Comparison of ENCODE assay signal across 38 mouse cellular contexts in the genomic region with DNA sequence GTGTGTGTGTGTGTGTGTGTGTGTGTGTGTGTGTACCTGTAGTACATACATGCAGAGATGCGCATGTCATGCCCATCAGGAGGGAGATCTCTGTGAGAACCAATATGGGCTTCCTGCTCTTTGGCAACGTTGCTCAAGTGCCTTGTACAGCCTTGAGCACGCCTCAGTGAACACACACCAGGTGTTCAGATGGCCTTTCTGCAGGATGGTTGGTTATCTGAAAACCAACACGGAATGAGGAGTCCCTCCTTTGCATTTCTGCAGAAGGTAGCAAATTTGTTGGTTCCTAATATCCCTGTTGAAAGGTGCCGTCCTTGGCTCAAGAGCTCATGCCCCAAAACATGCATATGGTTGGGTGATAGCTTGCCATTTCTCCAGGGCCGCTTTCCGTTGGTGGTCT. TPM values are rescaled to one million over a fixed set of nuclear protein-coding genes. Genes with fewer than 3 reads are reported as not detected.
"Had no signal": no experiment of that assay in that cellular context is flagged by ENCODE, and none has a peak within 500 bp of the region (broad histone marks: within the 10 kb centered on the region; RNA-seq: fewer than 3 reads in every experiment).

No protein-coding gene starts in this region.

- ATAC-seq: hindbrain, embryonic 16.5 days; inflammation-experienced regulatory T-cells, adult 6 months; intestine, embryonic 15.5 days; intestine, postnatal 0 days; liver, embryonic 12.5 days had no signal

- H3K4me3 ChIP-seq: gastrocnemius, adult 2 months; heart, adult 2 months; heart, embryonic 12.5 days; hindbrain, embryonic 10.5 days; hindbrain, embryonic 12.5 days; intestine, embryonic 15.5 days; layer of hippocampus, adult 2 months; left cerebral cortex, adult 2 months; limb, embryonic 13.5 days; limb, embryonic 15.5 days; liver, embryonic 12.5 days had no signal

- H3K36me3 ChIP-seq: heart, embryonic 12.5 days; hindbrain, embryonic 10.5 days; hindbrain, embryonic 12.5 days; intestine, embryonic 15.5 days; limb, embryonic 13.5 days; limb, embryonic 15.5 days; liver, embryonic 12.5 days had no signal

- H3K4me2 ChIP-seq: heart, embryonic 12.5 days; hindbrain, embryonic 12.5 days; hindbrain, embryonic 14.5 days; intestine, embryonic 15.5 days; limb, embryonic 13.5 days; limb, embryonic 15.5 days; liver, embryonic 12.5 days had no signal

- H3K9me3 ChIP-seq: heart, embryonic 12.5 days; hindbrain, embryonic 10.5 days; hindbrain, embryonic 12.5 days; intestine, embryonic 15.5 days; limb, embryonic 13.5 days; limb, embryonic 15.5 days; liver, embryonic 12.5 days had no signal

- H3K27ac ChIP-seq: gastrocnemius, adult 2 months; heart, adult 2 months; hindbrain, embryonic 10.5 days; hindbrain, embryonic 12.5 days; hindbrain, embryonic 14.5 days; intestine, embryonic 15.5 days; layer of hippocampus, adult 2 months; left cerebral cortex, adult 2 months; limb, embryonic 13.5 days; limb, embryonic 15.5 days; liver, embryonic 12.5 days; liver, embryonic 14.5 days had no signal

- H3K4me1 ChIP-seq: heart, embryonic 12.5 days; hindbrain, embryonic 10.5 days; hindbrain, embryonic 12.5 days; intestine, embryonic 15.5 days; limb, embryonic 13.5 days; limb, embryonic 15.5 days; liver, embryonic 12.5 days had no signal

- H3K9ac ChIP-seq: heart, embryonic 12.5 days; hindbrain, embryonic 12.5 days; hindbrain, embryonic 14.5 days; intestine, embryonic 15.5 days; limb, embryonic 13.5 days; limb, embryonic 15.5 days; liver, embryonic 12.5 days; liver, embryonic 14.5 days had no signal

- H3K27me3 ChIP-seq: heart, embryonic 12.5 days; hindbrain, embryonic 12.5 days; intestine, embryonic 15.5 days; limb, embryonic 13.5 days; limb, embryonic 15.5 days; liver, embryonic 12.5 days had no signal

- DNase-seq: gastrocnemius, adult 2 months; gastrocnemius, postnatal 10 days; gastrocnemius, postnatal 25 days; heart, adult 2 months; heart, postnatal 10 days; heart, postnatal 4 days; kidney, adult 18-20 months; kidney, adult 8-10 months; kidney, postnatal 10 days; kidney, postnatal 25 days; kidney, postnatal 4 days had no signal

RNA-seq across cellular contexts. Expression of a gene that starts 8.7 kb away (rescaled TPM):
- total RNA-seq: gastrocnemius, adult 2 months; gastrocnemius, postnatal 10 days; gastrocnemius, postnatal 25 days; gastrocnemius, postnatal 4 days; granulocyte monocyte progenitor cell, adult 5-6 weeks; heart, adult 2 months; heart, postnatal 10 days; heart, postnatal 25 days; heart, postnatal 4 days; layer of hippocampus, adult 2 months; layer of hippocampus, postnatal 10 days; layer of hippocampus, postnatal 25 days; left cerebral cortex, adult 2 months; left cerebral cortex, postnatal 25 days; liver, adult 2 months had no signal
- polyA plus RNA-seq: heart, adult 2 months; heart, embryonic 12.5 days; heart, embryonic 14.5 days; heart, embryonic 16.5 days; hindbrain, embryonic 10.5 days; hindbrain, embryonic 12.5 days; hindbrain, embryonic 14.5 days; inflammation-experienced regulatory T-cells, adult 6 months; intestine, embryonic 15.5 days; kidney, embryonic 14.5 days; kidney, embryonic 16.5 days; limb, embryonic 11.5 days; limb, embryonic 13.5 days; limb, embryonic 15.5 days; liver, adult 2 months; liver, embryonic 12.5 days; liver, embryonic 16.5 days had no signal

RNA-seq across cellular contexts. Expression of a gene that starts 45.1 kb away (rescaled TPM):
- total RNA-seq: gastrocnemius, adult 2 months; gastrocnemius, postnatal 10 days; gastrocnemius, postnatal 25 days; gastrocnemius, postnatal 4 days; granulocyte monocyte progenitor cell, adult 5-6 weeks; heart, adult 2 months; heart, postnatal 10 days; heart, postnatal 25 days; heart, postnatal 4 days; layer of hippocampus, adult 2 months; layer of hippocampus, postnatal 25 days; left cerebral cortex, adult 2 months; left cerebral cortex, postnatal 25 days; liver, adult 2 months had no signal
- polyA plus RNA-seq: heart, adult 2 months; heart, embryonic 12.5 days; heart, embryonic 14.5 days; heart, embryonic 16.5 days; hindbrain, embryonic 10.5 days; hindbrain, embryonic 12.5 days; hindbrain, embryonic 14.5 days; hindbrain, embryonic 16.5 days; inflammation-experienced regulatory T-cells, adult 6 months; limb, embryonic 11.5 days; limb, embryonic 13.5 days; limb, embryonic 15.5 days; liver, adult 2 months had no signal
